Mouse (Mus musculus) heart, adult 2 months (tissue): ENCODE measurements around the gene Cc2d2b.

ENCODE experiments used
- CTCF ChIP-seq: fragments of 200-600 bp; IDR thresholded peaks from 2 replicates; pipeline ENCODE4 v1.8.1; 2022; ENCODE audit warnings: antibody characterized with exemption, mild to moderate bottlenecking, moderate library complexity
- POLR2A ChIP-seq: fragments of 200-500 bp; IDR thresholded peaks from 2 replicates; pipeline ENCODE4 v1.6.1; 2011; ENCODE audit warnings: mild to moderate bottlenecking, low read depth, low read length, control low read depth; ENCODE audit not compliant: insufficient read depth

DNA sequence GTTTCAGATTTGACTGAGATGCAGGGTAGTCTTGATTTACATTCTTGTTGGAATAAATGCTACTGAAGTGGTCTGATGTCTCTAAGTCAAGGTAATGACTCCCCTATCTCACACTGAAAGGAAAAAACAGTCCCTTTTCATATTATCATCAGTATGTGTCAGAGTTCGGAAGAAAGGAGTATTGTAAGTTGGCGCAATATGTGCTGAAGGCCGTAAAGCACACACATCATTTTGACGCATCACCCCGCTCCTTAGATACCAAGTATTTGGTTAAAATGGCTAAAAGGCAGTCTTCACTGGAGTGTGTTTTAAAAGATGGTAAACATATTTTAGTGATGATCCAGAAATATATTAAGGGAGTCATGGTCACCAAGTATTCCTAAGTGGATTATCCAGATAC lies 10.9 kb upstream of the Cc2d2b start:
- TF ChIP-seq CTCF (no peak), POLR2A (no peak)
